Mouse (Mus musculus): ENCODE measurements around the gene Ppp4r3b. TPM values are rescaled to one million over a fixed set of nuclear protein-coding genes. Genes with fewer than 3 reads are reported as not detected.
A peak's percentile ranks its signal among the peaks of the same experiment; 100 is the strongest.

The Ppp4r3b gene
- polyA plus RNA-seq (2015; fragmentation: Nextera tagmentation; extraction: Ambion mirVana): 75.6 and 83.6 TPM in 2 replicates

GRCm38 (mm10) chr11:29172563-29173124, at the start of gene Ppp4r3b:
TSS of gene Ppp4r3b (plus strand) at chr11:29172890.
- ATAC-seq (replicated peaks; ENCODE audit: low FRiP score, low read depth) (peak; percentile 98), DNase-seq (ENCODE audit: low spot score) (peak; percentile 99)
- peak within 1 kb of the TSS; percentile 100 for H3K4me3 ChIP-seq (replicated peaks; ENCODE audit: low read depth, low read length)
- H3K27me3 ChIP-seq (ENCODE audit: insufficient read depth, low read length): no peaks in the 10 kb centered on the region
- H3K27ac ChIP-seq: peak within 1 kb of the TSS; percentile 100
- peak within 1 kb of the TSS; percentile 81 for H3K4me2 ChIP-seq (ENCODE audit: low read length)
- H3K4me1 ChIP-seq (replicated peaks; ENCODE audit: insufficient read depth, low read length): peaks cover 8% of the 10 kb centered on the region
- WGBS: 0% methylated on average over 50 of the region's 50 CpGs
- no peaks in the 10 kb centered on the region for H3K9me3 ChIP-seq (replicated peaks; ENCODE audit: low read length)
- H3K36me3 ChIP-seq (ENCODE audit: insufficient read depth, low read length): no peaks in the 10 kb centered on the region
- H3K9ac ChIP-seq (ENCODE audit: low read depth, low read length): peak within 1 kb of the TSS; percentile 100
- peak; percentile 23; the same call in 1 of the 2 replicates for TF ChIP-seq CTCF (IDR thresholded peaks at IDR 0.05; ENCODE audit: low read depth)

- peak overlapping the region; percentile 67 for H3K4me2 ChIP-seq (ENCODE audit: low read length)
- WGBS: 52% methylated on average over 11 of the region's 11 CpGs
- H3K4me1 ChIP-seq (replicated peaks; ENCODE audit: insufficient read depth, low read length): peaks cover 3% of the 10 kb centered on the region; the same call in 1 of the 2 replicates
- ATAC-seq (replicated peaks; ENCODE audit: low FRiP score, low read depth): peak; percentile 58
- peak; percentile 27 for DNase-seq (ENCODE audit: low spot score)
- no peak overlapping the region for H3K27ac ChIP-seq
- no peak for TF ChIP-seq CTCF (IDR thresholded peaks at IDR 0.05; ENCODE audit: low read depth)
- peak overlapping the region; percentile 89 for H3K4me3 ChIP-seq (replicated peaks; ENCODE audit: low read depth, low read length)
- no peaks in the 10 kb centered on the region for H3K9me3 ChIP-seq (replicated peaks; ENCODE audit: low read length)
- peak overlapping the region; percentile 80; the same call in 1 of the 2 replicates for H3K9ac ChIP-seq (ENCODE audit: low read depth, low read length)
- no peaks in the 10 kb centered on the region for H3K27me3 ChIP-seq (ENCODE audit: insufficient read depth, low read length)
- H3K36me3 ChIP-seq (ENCODE audit: insufficient read depth, low read length): peaks cover 7% of the 10 kb centered on the region; the same call in 1 of the 2 replicates
Observed at GRCm38 (mm10) chr11:29129862-29130384, 42.8 kb upstream of the Ppp4r3b start.

DNA sequence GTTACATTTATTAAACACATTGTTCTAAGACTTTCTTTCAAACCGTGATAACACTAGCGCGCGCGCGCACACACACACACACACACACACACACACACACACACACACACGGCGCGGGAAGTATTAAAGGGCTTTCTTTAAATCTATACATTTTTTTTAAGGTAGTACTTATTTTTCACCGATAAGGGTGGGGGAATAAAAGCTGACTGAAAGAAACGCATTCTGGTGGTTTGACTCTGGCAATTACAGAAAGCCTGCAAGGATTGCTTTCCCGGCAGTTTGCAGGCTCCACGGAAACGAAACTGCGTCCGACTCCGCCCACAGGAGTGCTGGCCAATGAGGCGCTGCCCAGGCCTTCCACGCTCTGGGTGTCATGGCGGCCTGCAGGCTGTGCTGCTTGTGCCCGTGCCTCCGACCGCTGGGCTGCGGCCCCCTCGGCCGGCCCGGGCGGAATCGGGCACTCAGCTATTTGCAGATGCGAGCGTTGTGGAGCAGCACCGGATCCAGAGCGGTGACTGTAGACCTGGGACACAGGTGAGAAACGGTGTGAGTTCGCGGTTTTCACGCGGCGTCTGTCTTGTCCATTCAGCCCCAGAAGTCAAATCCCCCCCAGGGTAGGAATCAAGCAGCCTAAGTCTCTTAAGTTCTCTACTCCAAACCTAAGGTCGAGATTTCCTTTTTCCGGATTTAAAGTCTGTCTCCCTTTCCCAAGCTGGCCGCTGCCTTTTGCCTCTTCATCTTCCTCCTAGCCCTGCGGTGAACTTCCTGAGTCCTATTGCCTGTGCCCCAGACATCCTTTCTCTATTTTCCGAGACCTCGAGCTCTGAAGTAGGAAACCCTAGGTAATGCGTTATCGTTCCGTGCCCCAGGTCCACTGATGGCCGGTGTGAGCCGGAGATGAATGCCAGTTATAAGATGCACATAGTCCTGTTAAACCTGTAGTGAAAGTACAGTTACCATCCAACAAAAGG, 42.0 kb upstream of the Ppp4r3b start, which contains the start of gene Pnpt1:
Pnpt1 (plus strand) TSS at position 360 of the 971 bp plus-strand sequence.
- DNase-seq (ENCODE audit: low spot score) (peak; percentile 95), ATAC-seq (replicated peaks; ENCODE audit: low FRiP score, low read depth) (peak; percentile 100)
- Histone ChIP-seq H3K9me3 (replicated peaks; ENCODE audit: low read length) (no peaks in the 10 kb centered on the region), H3K27me3 (ENCODE audit: insufficient read depth, low read length) (no peaks in the 10 kb centered on the region), H3K9ac (ENCODE audit: low read depth, low read length) (peak within 1 kb of the TSS; percentile 80), H3K4me3 (replicated peaks; ENCODE audit: low read depth, low read length) (peak within 1 kb of the TSS; percentile 89), H3K4me2 (ENCODE audit: low read length) (peak within 1 kb of the TSS; percentile 67), H3K4me1 (replicated peaks; ENCODE audit: insufficient read depth, low read length) (peaks cover 3% of the 10 kb centered on the region; the same call in 1 of the 2 replicates), H3K36me3 (ENCODE audit: insufficient read depth, low read length) (peaks cover 7% of the 10 kb centered on the region; the same call in 1 of the 2 replicates), H3K27ac (peak within 1 kb of the TSS; percentile 76)
- 3% methylated on average over 50 of the region's 50 CpGs for WGBS
- no peak; the same call in 1 of the 2 replicates for TF ChIP-seq CTCF (IDR thresholded peaks at IDR 0.05; ENCODE audit: low read depth)

- Histone ChIP-seq H3K4me1 (replicated peaks; ENCODE audit: insufficient read depth, low read length) (no peaks in the 10 kb centered on the region), H3K4me3 (replicated peaks; ENCODE audit: low read depth, low read length) (no peak overlapping the region), H3K27ac (no peak overlapping the region), H3K4me2 (ENCODE audit: low read length) (no peak overlapping the region), H3K36me3 (ENCODE audit: insufficient read depth, low read length) (peaks cover 13% of the 10 kb centered on the region; the same call in 1 of the 2 replicates), H3K27me3 (ENCODE audit: insufficient read depth, low read length) (no peaks in the 10 kb centered on the region), H3K9me3 (replicated peaks; ENCODE audit: low read length) (no peaks in the 10 kb centered on the region), H3K9ac (ENCODE audit: low read depth, low read length) (no peak overlapping the region)
- ATAC-seq (replicated peaks; ENCODE audit: low FRiP score, low read depth) (no peak), DNase-seq (ENCODE audit: low spot score) (peak; percentile 14)
- 46% methylated on average over 1 of the region's 1 CpGs for WGBS
- no peak for TF ChIP-seq CTCF (IDR thresholded peaks at IDR 0.05; ENCODE audit: low read depth)
Observed at GRCm38 (mm10) chr11:29140671-29141070, 32.0 kb upstream of the Ppp4r3b start.

GRCm38 (mm10) chr11:29148901-29149300, 23.8 kb upstream of the Ppp4r3b start:
- DNase-seq (ENCODE audit: low spot score): no peak
- Histone ChIP-seq H3K9ac (ENCODE audit: low read depth, low read length) (no peak overlapping the region), H3K27me3 (ENCODE audit: insufficient read depth, low read length) (no peaks in the 10 kb centered on the region), H3K4me3 (replicated peaks; ENCODE audit: low read depth, low read length) (no peak overlapping the region), H3K9me3 (replicated peaks; ENCODE audit: low read length) (no peaks in the 10 kb centered on the region), H3K27ac (no peak overlapping the region), H3K4me1 (replicated peaks; ENCODE audit: insufficient read depth, low read length) (no peaks in the 10 kb centered on the region), H3K4me2 (ENCODE audit: low read length) (no peak overlapping the region), H3K36me3 (ENCODE audit: insufficient read depth, low read length) (peaks cover 19% of the 10 kb centered on the region; the same call in 1 of the 2 replicates)
- 95% methylated on average over 2 of the region's 2 CpGs for WGBS
- ATAC-seq (replicated peaks; ENCODE audit: low FRiP score, low read depth): no peak
- TF ChIP-seq CTCF (IDR thresholded peaks at IDR 0.05; ENCODE audit: low read depth): no peak

GRCm38 (mm10) chr11:29163569-29163968, 9.1 kb upstream of the Ppp4r3b start:
- no peak for ATAC-seq (replicated peaks; ENCODE audit: low FRiP score, low read depth)
- Histone ChIP-seq H3K4me2 (ENCODE audit: low read length) (no peak overlapping the region), H3K27ac (no peak overlapping the region), H3K9ac (ENCODE audit: low read depth, low read length) (no peak overlapping the region), H3K9me3 (replicated peaks; ENCODE audit: low read length) (no peaks in the 10 kb centered on the region), H3K27me3 (ENCODE audit: insufficient read depth, low read length) (no peaks in the 10 kb centered on the region), H3K4me3 (replicated peaks; ENCODE audit: low read depth, low read length) (no peak overlapping the region), H3K36me3 (ENCODE audit: insufficient read depth, low read length) (peaks cover 13% of the 10 kb centered on the region; the same call in 1 of the 2 replicates), H3K4me1 (replicated peaks; ENCODE audit: insufficient read depth, low read length) (no peaks in the 10 kb centered on the region)
- WGBS: 92% methylated on average over 4 of the region's 4 CpGs
- DNase-seq (ENCODE audit: low spot score): no peak
- TF ChIP-seq CTCF (IDR thresholded peaks at IDR 0.05; ENCODE audit: low read depth): no peak
